In genomic region chr17:6428926-6429325, GRCm38 (mm10) we compare ENCODE assay signal across 7 mouse cellular contexts. TPM values are rescaled to one million over a fixed set of nuclear protein-coding genes. Genes with fewer than 3 reads are reported as not detected.
DNase-seq lines count a peak whose midpoint lies in the region; ATAC-seq and TF ChIP-seq lines count a peak whose summit lies in the region.
"Not testable (repeated sequence)": the region's sequence is repeated elsewhere in the genome, so short reads cannot be mapped to it uniquely, and the experiment has no call there.

No protein-coding gene starts in this region.

- WGBS in embryonic facial prominence, embryonic 14.5 days: 80% methylated on average over 2 of the region's 2 CpGs
- 76% methylated on average over 2 of the region's 2 CpGs for WGBS in lung, postnatal 0 days

- not testable (repeated sequence) for H3K36me3 ChIP-seq in embryonic facial prominence, embryonic 14.5 days (ENCODE audit: control insufficient read depth, insufficient read depth, low read length); lung, postnatal 0 days (ENCODE audit: insufficient read depth, low read length)

- ATAC-seq in Patski: peak; percentile 12
- ATAC-seq in embryonic facial prominence, embryonic 14.5 days (ENCODE audit: low read depth); lung, postnatal 0 days: not testable (repeated sequence)

- not testable (repeated sequence) for H3K4me1 ChIP-seq in embryonic facial prominence, embryonic 14.5 days (ENCODE audit: control insufficient read depth, insufficient read depth, low read length); lung, postnatal 0 days (ENCODE audit: insufficient read depth, low read depth, low read length)

- not testable (repeated sequence) for H3K4me3 ChIP-seq in embryonic facial prominence, embryonic 14.5 days (ENCODE audit: low read depth, low read length); lung, postnatal 0 days (ENCODE audit: low read depth, low read length)

- TF ChIP-seq CTCF in Patski (IDR thresholded peaks at IDR 0.05); lung, postnatal 0 days (IDR thresholded peaks at IDR 0.05): not testable (repeated sequence)

- H3K27ac ChIP-seq in embryonic facial prominence, embryonic 14.5 days (replicated peaks; ENCODE audit: low read depth, low read length); lung, postnatal 0 days (ENCODE audit: low read length): not testable (repeated sequence)

- peak; percentile 98 for DNase-seq in 3T3-L1 (ENCODE audit: low read depth, low spot score)
- not testable (repeated sequence) for DNase-seq in Patski (ENCODE audit: low read depth, low spot score)
- peak; percentile 29 for DNase-seq in embryonic facial prominence, embryonic 14.5 days (ENCODE audit: low spot score)
- DNase-seq in gastrocnemius, postnatal 25 days: peak; percentile 38
- peak; percentile 24 for DNase-seq in induced T-regulatory cell, adult 2 months (ENCODE audit: low read depth)
- DNase-seq in lung, postnatal 0 days (ENCODE audit: low spot score): peak; percentile 75
- peak; percentile 32 for DNase-seq in telencephalon, adult 2 months (ENCODE audit: low read depth, low spot score)

- TF ChIP-seq EP300 in lung, postnatal 0 days (IDR thresholded peaks at IDR 0.05): not testable (repeated sequence)

- POLR2A ChIA-PET in Patski (lab: Charles Lee): not testable (repeated sequence)

- not testable (repeated sequence) for H3K9me3 ChIP-seq in embryonic facial prominence, embryonic 14.5 days (ENCODE audit: control insufficient read depth, low read length); lung, postnatal 0 days (ENCODE audit: low read length)

- not testable (repeated sequence) for H3K9ac ChIP-seq in embryonic facial prominence, embryonic 14.5 days (ENCODE audit: low read depth, low read length); lung, postnatal 0 days (replicated peaks; ENCODE audit: low read depth)

- in situ Hi-C loops in Patski (cut with MboI; ENCODE audit: low pct_unique_long_range_greater_than_20kb): not testable (repeated sequence)

- CTCF ChIA-PET in Patski (lab: Charles Lee): not testable (repeated sequence)

- not testable (repeated sequence) for H3K4me2 ChIP-seq in embryonic facial prominence, embryonic 14.5 days (ENCODE audit: low read depth, low read length); lung, postnatal 0 days (replicated peaks; ENCODE audit: low read depth, low read length)

- not testable (repeated sequence) for H3K27me3 ChIP-seq in Patski; embryonic facial prominence, embryonic 14.5 days (replicated peaks; ENCODE audit: control insufficient read depth, insufficient read depth, low read length); lung, postnatal 0 days (replicated peaks; ENCODE audit: insufficient read depth, low read length)

RNA-seq across cellular contexts. Expression of gene Dynlt1b, which starts 1.0 kb away (rescaled TPM):
- polyA plus RNA-seq in Patski (2021): 317 TPM
- polyA plus RNA-seq in embryonic facial prominence, embryonic 14.5 days (2014; fragmentation: Nextera tagmentation; extraction: Ambion mirVana): 563 and 584 TPM in 2 replicates
- 10 to 100 TPM; 56.7 to 58.7 TPM for total RNA-seq in gastrocnemius, postnatal 25 days (2021)
- 537 and 571 TPM in 2 replicates for polyA plus RNA-seq in lung, postnatal 0 days (2015; fragmentation: Nextera tagmentation; extraction: Ambion mirVana)
